Mouse (Mus musculus) T-cell, adult 66 days (primary cell): ENCODE results near the gene Dus2. TPM values are rescaled to one million over a fixed set of nuclear protein-coding genes. Genes with fewer than 3 reads are reported as not detected.

Source experiments
- total RNA-seq, 2 experiments: library from RNA; stranded (reverse); gene quantifications; 3 replicates in 1 of 2; 4 replicates in 1 of 2; pipeline ENCODE4 v1.2.4; 2023

The Dus2 gene
- total RNA-seq, result 10 to 100 TPM; 16.3 to 19.8 TPM

DNA sequence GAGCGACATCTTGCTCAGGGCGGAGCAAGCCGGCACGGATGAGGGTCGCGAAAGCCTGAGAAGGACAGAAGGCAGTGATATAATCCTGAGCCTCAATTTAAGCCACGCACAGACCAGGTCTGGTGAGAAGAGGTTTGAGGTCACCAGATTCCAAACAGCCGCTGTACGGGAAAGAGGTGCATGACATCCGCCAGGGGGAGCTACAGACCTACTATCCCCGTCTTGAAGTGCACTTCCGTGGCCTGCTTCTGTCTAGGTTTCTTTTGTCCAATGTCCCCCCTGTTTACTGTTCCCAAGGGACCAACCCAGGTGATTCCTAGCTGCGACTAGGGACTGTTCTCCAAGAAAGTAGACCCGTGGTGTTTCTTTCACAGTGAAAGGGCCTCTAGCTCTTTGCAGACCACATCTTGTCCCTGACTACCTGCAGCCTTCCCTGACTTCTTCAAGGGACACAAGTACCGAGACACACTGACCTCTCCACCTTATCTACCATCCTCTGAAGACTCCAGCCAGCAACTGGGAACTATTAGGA lies at the start of gene Dus2:
Gene Dus2 (plus strand): TSS at position 482 of the 532 bp plus-strand sequence.

DNA sequence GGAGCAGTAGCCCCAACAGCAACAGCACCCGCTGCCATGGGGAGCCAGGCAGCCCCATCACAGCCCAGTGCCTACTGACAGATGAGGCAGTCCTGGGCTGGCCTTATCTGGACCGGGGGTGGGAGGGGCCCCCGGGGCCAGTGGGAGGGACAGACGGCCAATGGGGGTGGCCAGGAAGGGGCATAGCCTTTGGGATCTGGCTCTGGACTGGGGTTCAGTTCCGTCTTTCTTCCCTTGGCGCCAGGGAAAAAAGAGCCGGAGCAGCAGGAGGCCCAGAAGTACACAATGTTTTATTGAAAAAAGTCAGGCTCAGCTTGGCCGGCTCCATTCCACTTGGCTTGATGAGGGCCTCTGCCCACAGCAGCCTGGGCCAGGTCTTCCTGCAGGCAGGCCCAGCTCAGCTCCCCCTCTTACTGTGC lies 47.8 kb upstream of the Dus2 start, which contains the start of gene Lcat:
Gene Lcat (minus strand): TSS at position 62 of the 419 bp plus-strand sequence.

DNA sequence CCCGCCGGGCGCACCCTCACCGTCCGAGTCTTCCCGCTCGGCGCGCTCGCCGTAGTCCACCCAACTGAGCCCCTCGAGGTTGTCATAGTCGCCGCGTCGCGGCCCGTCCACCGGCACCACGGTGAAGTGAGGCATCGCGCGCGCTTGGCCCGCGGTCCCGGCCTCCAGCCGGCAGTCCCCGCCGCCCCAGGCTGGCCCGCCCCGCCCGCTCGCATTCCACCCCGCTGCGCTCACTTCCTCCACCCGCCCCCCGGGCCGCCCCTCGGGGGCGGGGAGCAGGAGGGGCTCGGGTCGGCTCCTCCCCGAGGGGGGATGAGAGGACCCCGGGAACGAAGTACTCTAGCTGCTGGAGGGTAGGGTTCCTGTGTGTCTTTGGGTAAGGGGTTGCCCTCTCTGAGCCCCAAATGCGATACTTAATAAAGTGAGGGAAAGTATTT lies 25.2 kb upstream of the Dus2 start, which contains the start of gene Slc12a4:
Gene Slc12a4 (minus strand): TSS at position 193 of the 437 bp plus-strand sequence.

DNA sequence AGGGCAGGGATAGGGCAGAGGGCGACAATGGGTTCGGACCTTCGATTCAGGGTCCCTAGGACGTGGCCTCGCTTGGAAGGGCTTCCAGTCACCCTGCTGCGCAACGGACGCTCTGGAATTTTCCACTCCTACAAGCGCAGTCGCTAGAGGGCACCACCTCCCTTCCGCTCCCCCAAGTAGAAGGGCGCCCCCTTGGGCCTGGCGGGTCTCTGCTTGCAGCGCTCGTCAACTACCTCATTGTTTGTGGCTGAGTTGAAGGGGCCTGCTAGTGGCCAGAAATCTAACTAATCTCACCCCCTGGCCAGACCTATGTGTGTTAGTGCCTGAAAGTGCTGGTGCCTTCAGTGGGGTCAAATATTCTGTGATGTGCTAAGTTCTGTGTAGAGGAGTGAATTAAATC lies 11.8 kb upstream of the Dus2 start, which contains the start of gene Dpep3:
Gene Dpep3 (minus strand): TSS at position 105 of the 400 bp plus-strand sequence.

DNA sequence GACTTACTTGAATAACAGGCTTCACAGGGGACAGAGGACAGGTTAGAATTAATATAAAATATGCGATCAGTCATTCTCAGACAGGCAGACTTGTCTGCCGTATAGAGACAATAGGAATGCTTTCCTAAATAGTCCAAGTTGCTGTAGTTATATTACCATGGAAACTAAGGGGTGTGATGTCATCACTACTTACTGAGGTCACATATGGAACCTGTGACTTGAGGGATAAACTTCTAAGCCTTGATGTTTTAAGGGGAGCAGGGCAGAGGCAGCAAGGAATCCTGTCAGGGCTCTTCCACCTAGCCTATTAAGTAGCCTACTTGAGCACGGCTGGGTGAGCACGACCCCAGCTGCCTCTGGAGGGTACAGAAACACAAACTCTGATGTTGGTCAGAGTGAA lies 14.7 kb downstream of the Dus2 start, which contains the start of gene Dpep2nb:
Gene Dpep2nb (minus strand): TSS at position 101 of the 400 bp plus-strand sequence.

DNA sequence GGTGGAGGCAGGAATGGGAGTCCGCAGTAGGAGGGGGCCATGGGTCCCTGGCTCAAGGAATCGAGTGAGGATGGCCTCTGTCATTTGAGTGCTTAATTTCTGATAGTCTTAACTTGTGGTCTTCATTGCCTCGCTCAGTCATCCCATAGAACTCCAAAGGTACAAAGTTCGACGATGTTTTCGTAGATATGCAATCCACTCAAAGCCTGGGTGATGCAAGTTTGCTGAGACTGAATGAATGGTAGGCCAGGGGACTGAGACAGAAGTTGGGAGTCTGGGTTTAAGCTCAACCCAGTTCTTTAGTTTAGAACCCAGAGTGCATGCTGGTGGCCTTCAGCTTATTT lies 20.5 kb downstream of the Dus2 start, which contains the start of gene Ddx28:
Gene Ddx28 (minus strand): TSS at position 240 of the 344 bp plus-strand sequence.

DNA sequence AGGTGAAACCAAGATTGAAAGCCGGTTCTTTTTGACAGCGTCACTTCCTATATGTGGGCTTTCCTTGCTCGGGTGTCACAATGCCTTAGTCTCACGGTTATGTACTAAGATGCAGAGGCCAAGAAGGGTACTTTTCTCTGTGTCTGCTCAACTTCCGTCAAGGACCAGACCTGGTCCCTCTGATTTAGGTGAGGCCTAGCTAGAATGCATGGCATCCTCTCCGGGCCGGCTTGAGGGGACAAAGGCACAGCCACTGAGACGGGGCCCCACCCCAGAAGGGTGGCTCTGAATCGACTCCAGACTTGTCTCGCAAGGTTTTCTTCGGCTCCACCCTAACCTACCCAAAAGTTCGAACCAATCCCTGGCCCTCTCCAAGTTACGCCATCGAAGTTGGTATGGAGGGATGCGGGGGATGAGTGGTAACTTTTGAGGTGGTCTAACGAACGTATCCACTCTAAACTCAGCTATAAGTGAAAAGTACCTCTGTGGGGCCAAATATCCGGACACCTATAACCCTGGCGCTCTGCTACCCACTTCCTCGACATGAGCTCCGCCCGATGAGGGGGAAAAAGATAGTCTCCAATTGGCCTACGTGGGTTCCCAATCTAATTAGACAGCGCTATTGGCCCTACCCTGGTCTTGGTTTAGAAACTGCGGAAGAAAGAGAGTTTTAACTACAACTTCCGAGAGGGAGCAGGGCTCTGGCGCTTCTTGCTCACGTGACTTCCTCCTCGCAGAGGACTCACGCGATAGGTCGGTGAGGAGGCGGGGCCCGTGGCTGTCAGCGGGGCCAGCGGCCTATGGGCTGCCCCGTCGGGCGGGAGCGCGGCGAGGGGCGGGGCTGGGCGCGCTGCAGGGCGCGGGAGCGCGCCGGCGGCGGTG lies 67.8 kb downstream of the Dus2 start, which contains the start of gene Nfatc3:
Gene Nfatc3 (plus strand): TSS at position 110 of the 882 bp plus-strand sequence.

Other genes with a start within 250 kb of the Dus2 start
- gene Gfod2, start 232.7 kb upstream of the Dus2 start, total RNA-seq, result 10 to 100 TPM in 1 of 2 experiments, 1 to 10 TPM in 1; 7.2 to 10.5 TPM
- gene Ranbp10, start 164.0 kb upstream of the Dus2 start, total RNA-seq, result 10 to 100 TPM; 67.1 to 69.5 TPM
- not detected for gene Tsnaxip1, start 163.6 kb upstream of the Dus2 start, total RNA-seq
- 10 to 100 TPM; 21.5 to 22.7 TPM for gene Cenpt, start 138.1 kb upstream of the Dus2 start, total RNA-seq
- gene Thap11, start 136.2 kb upstream of the Dus2 start, total RNA-seq, result 10 to 100 TPM; 23.6 to 24.1 TPM
- 10 to 100 TPM; 20.8 to 35.3 TPM for gene Nutf2, start 130.8 kb upstream of the Dus2 start, total RNA-seq
- gene Edc4, start 110.5 kb upstream of the Dus2 start, total RNA-seq, result 10 to 100 TPM; 85.5 to 94.7 TPM
- 1 to 10 TPM; 2.3 to 2.5 TPM for gene Nrn1l, start 97.8 kb upstream of the Dus2 start, total RNA-seq
- 10 to 100 TPM; 23.2 TPM for gene Pskh1, start 90.9 kb upstream of the Dus2 start, total RNA-seq
- gene Ctrl, start 57.5 kb upstream of the Dus2 start, total RNA-seq, result 1 to 10 TPM in 1 of 2 experiments, not detected in 1; 2.9 TPM
- gene Psmb10, start 52.9 kb upstream of the Dus2 start, total RNA-seq, result 100 to 1,000 TPM; 159 to 185 TPM
- under 1 TPM; 0.41 to 0.56 TPM for gene Lcat, start 48.0 kb upstream of the Dus2 start, total RNA-seq
- 10 to 100 TPM; 13.5 to 17.9 TPM for gene Slc12a4, start 25.2 kb upstream of the Dus2 start, total RNA-seq
- not detected for gene Dpep3, start 11.9 kb upstream of the Dus2 start, total RNA-seq
- gene Dpep2nb, start 14.6 kb downstream of the Dus2 start, total RNA-seq, result not detected
- gene Ddx28, start 20.5 kb downstream of the Dus2 start, total RNA-seq, result 1 to 10 TPM; 8.3 to 9.5 TPM
- gene Nfatc3, start 67.5 kb downstream of the Dus2 start, total RNA-seq, result 100 to 1,000 TPM; 205 to 213 TPM
- under 1 TPM; 0.68 to 0.76 TPM for gene Esrp2, start 145.6 kb downstream of the Dus2 start, total RNA-seq
- 1 to 10 TPM; 5.8 to 6.0 TPM for gene Pla2g15, start 159.1 kb downstream of the Dus2 start, total RNA-seq
- gene Slc7a6, start 177.5 kb downstream of the Dus2 start, total RNA-seq, result 10 to 100 TPM; 40.7 to 41.6 TPM
- 10 to 100 TPM; 71.4 to 77.8 TPM for gene Slc7a6os, start 219.6 kb downstream of the Dus2 start, total RNA-seq
- gene Prmt7, start 219.6 kb downstream of the Dus2 start, total RNA-seq, result 10 to 100 TPM; 31.2 to 34.2 TPM